Mouse (Mus musculus) lung, postnatal 0 days (tissue): ENCODE data around the gene Kcnb1. TPM values are rescaled to one million over a fixed set of nuclear protein-coding genes. Genes with fewer than 3 reads are reported as not detected.

Experiments used
- ATAC-seq: fragments of 200-750 bp; cut with Nextera tagmentation; 2 replicates; pipeline ENCODE4 v1.8.0; 2017; ENCODE audit warnings: moderate library complexity
- DNase-seq: peaks from one replicate; pipeline ENCODE4 v3.0.0-alpha.2; 2016; ENCODE audit warnings: low spot score
- H3K27ac ChIP-seq: fragments of 300-500 bp; sonication (generic); 2 replicates; pipeline ENCODE4 v1.5.1; 2014; ENCODE audit warnings: antibody characterized with exemption, mild to moderate bottlenecking, low read length, mixed read lengths
- H3K27me3 ChIP-seq: fragments of 300-500 bp; sonication (generic); replicated peaks from 2 replicates; pipeline ENCODE4 v1.6.1; 2014; ENCODE audit warnings: low read length, mixed read lengths; ENCODE audit not compliant: insufficient read depth
- H3K36me3 ChIP-seq: fragments of 300-500 bp; sonication (generic); 2 replicates; pipeline ENCODE4 v1.6.1; 2014; ENCODE audit warnings: low read length, mixed read lengths; ENCODE audit not compliant: insufficient read depth
- H3K4me1 ChIP-seq: fragments of 300-500 bp; sonication (generic); 2 replicates; pipeline ENCODE4 v1.6.1; 2014; ENCODE audit warnings: antibody characterized with exemption, low read depth, low read length, mixed read lengths; ENCODE audit not compliant: insufficient read depth
- H3K4me2 ChIP-seq: fragments of 300-500 bp; sonication (generic); replicated peaks from 2 replicates; pipeline ENCODE4 v1.6.1; 2014; ENCODE audit warnings: low read depth, mild to moderate bottlenecking, low read length, moderate library complexity, mixed read lengths
- H3K4me3 ChIP-seq: fragments of 300-500 bp; sonication (generic); 2 replicates; pipeline ENCODE4 v1.5.1; 2014; ENCODE audit warnings: low read depth, low read length
- H3K9ac ChIP-seq: fragments of 300-500 bp; sonication (generic); replicated peaks from 2 replicates; pipeline ENCODE4 v1.6.1; 2014; ENCODE audit warnings: low read depth, mild to moderate bottlenecking
- H3K9me3 ChIP-seq: fragments of 300-500 bp; sonication (generic); 2 replicates; pipeline ENCODE4 v1.6.1; 2016; ENCODE audit warnings: low read length, mixed read lengths
- CTCF ChIP-seq: IDR thresholded peaks from 2 replicates; pipeline ENCODE4 v1.5.1; 2016; ENCODE audit warnings: antibody characterized with exemption, mild to moderate bottlenecking
- EP300 ChIP-seq: IDR thresholded peaks from 2 replicates; pipeline ENCODE4 v1.6.1; 2016; ENCODE audit warnings: antibody characterized with exemption, mild to moderate bottlenecking, control low read depth
- WGBS: fragments of 180-500 bp; shearing (Covaris S2); extraction: QIAGEN DNeasy Blood & Tissue Kit; methylation state at CpG from one replicate; pipeline ENCODE4 v1.1.7; 2014; 5-methylcytosine and 5-hydroxymethylcytosine counted together
- polyA plus RNA-seq: library from polyadenylated mRNA; unstranded; fragments of >200 nt; fragmentation: Nextera tagmentation; extraction: Ambion mirVana; gene quantifications from 2 replicates; pipeline ENCODE4 v1.2.1, GENCODE M21; 2015

Gene Kcnb1
- polyA plus RNA-seq, 1 experiment from 2014 or later, result 1.1 TPM

DNA sequence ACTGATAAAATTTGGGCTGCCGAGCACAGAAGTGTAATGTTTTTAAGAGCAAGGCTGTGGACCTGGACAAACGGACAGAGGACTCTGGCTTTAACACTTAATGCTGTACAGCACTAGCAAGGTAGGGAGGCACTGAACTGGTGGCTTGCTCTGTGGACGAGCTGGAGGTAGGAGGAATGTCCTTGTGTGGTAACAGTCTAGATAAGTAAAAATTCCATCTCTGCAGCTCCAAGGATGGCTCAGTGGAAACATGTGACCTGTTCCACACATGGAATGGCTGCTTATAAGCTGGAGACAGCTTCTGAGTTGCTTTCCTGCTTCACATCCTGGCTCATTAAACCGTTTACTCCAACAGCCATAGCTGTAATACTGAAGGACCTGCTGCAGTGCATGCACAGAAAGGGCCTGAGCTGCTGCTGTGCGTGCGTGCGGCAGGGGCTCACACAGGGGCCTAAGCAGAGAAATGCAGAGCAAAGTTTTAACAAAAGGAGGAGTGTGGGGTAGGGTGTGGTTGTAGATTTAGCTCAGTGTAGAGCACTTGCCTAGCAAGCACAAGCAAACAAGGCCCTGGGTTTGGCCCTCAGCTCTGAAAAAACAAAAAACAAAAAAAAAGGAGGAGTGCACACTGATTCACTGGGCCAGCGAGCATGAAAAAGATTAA is 141.1 kb downstream of the Kcnb1 start:
- WGBS, result 78% methylated on average over 8 of the region's 8 CpGs
- Histone ChIP-seq H3K4me2 (no peak overlapping the region), H3K9me3 (no peaks in the 10 kb centered on the region), H3K36me3 (peaks cover 42% of the 10 kb centered on the region), H3K27me3 (no peaks in the 10 kb centered on the region), H3K27ac (no peak overlapping the region), H3K4me1 (no peaks in the 10 kb centered on the region), H3K4me3 (no peak overlapping the region), H3K9ac (no peak overlapping the region)
- no peak for DNase-seq
- TF ChIP-seq EP300 (no peak), CTCF (no peak)
- no peak for ATAC-seq

DNA sequence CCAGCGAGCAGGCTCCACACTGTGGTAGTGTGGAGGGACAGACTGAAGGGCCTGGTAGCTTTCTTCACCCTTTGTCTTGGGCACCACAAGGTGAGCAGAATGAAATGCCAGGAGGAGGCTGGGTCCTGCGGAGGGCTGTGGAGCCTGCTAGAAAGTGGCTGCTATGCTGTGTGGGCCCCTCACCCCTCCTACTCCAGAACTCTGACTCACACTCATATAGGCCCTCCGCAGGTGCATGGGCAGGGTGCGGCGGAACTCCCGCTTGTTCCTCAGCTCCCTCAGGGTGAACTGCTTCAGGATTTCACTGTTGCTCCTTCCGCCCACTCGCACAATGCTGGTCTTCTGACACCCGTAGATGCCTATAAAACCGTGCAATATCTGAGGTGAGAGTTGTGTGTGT is 141.7 kb downstream of the Kcnb1 start:
- no peak overlapping the region for H3K9ac ChIP-seq
- ATAC-seq, result no peak
- H3K36me3 ChIP-seq, result peaks cover 45% of the 10 kb centered on the region
- TF ChIP-seq CTCF, result no peak
- TF ChIP-seq EP300, result no peak
- no peak for DNase-seq
- H3K4me2 ChIP-seq, result no peak overlapping the region
- no peaks in the 10 kb centered on the region for H3K27me3 ChIP-seq
- 92% methylated on average over 10 of the region's 10 CpGs for WGBS
- H3K9me3 ChIP-seq, result no peaks in the 10 kb centered on the region
- no peaks in the 10 kb centered on the region for H3K4me1 ChIP-seq
- no peak overlapping the region for H3K4me3 ChIP-seq
- no peak overlapping the region for H3K27ac ChIP-seq

Other genes with a start within 250 kb of the Kcnb1 start
- 48.3 and 55.0 TPM in 2 replicates for gene Stau1, start 193.9 kb downstream of the Kcnb1 start, polyA plus RNA-seq
- gene Ddx27, start 175.0 kb downstream of the Kcnb1 start, polyA plus RNA-seq, result 21.8 and 21.9 TPM in 2 replicates
- gene Znfx1, start 127.1 kb downstream of the Kcnb1 start, polyA plus RNA-seq, result 9.8 and 9.9 TPM in 2 replicates
- 32.7 and 37.9 TPM in 2 replicates for gene Ptgis, start 50.4 kb upstream of the Kcnb1 start, polyA plus RNA-seq
- gene B4galt5, start 159.0 kb upstream of the Kcnb1 start, polyA plus RNA-seq, result 10.3 and 12.2 TPM in 2 replicates
- gene Slc9a8, start 231.6 kb upstream of the Kcnb1 start, polyA plus RNA-seq, result 9.2 and 9.8 TPM in 2 replicates